Mouse (Mus musculus) forebrain, embryonic 13.5 days (tissue): Measurements from ENCODE around the gene Kirrel. TPM values are rescaled to one million over a fixed set of nuclear protein-coding genes. Genes with fewer than 3 reads are reported as not detected.

Source experiments
- ATAC-seq: fragments of 200-750 bp; cut with Nextera tagmentation; 2 replicates; pipeline ENCODE4 v1.8.0; 2017
- H3K27ac ChIP-seq: fragments of 300-500 bp; sonication (generic); 2 replicates; pipeline ENCODE4 v1.5.1; 2015; ENCODE audit warnings: inconsistent platforms, mild to moderate bottlenecking, moderate library complexity
- H3K27me3 ChIP-seq: fragments of 300-500 bp; sonication (generic); 2 replicates; pipeline ENCODE4 v1.6.1; 2015; ENCODE audit warnings: mild to moderate bottlenecking, inconsistent platforms
- H3K36me3 ChIP-seq: fragments of 300-500 bp; sonication (generic); 2 replicates; pipeline ENCODE4 v1.6.1; 2015; ENCODE audit warnings: mild to moderate bottlenecking, inconsistent platforms; ENCODE audit not compliant: poor library complexity, severe bottlenecking
- H3K4me1 ChIP-seq: fragments of 300-500 bp; sonication (generic); 2 replicates; pipeline ENCODE4 v1.6.1; 2015; ENCODE audit warnings: inconsistent platforms
- H3K4me2 ChIP-seq: fragments of 300-500 bp; sonication (generic); 2 replicates; pipeline ENCODE4 v1.6.1; 2015; ENCODE audit warnings: inconsistent platforms, mild to moderate bottlenecking, moderate library complexity
- H3K4me3 ChIP-seq: fragments of 300-500 bp; sonication (generic); 2 replicates; pipeline ENCODE4 v1.5.1; 2015; ENCODE audit warnings: mild to moderate bottlenecking, inconsistent platforms
- H3K9ac ChIP-seq: fragments of 300-500 bp; sonication (generic); 2 replicates; pipeline ENCODE4 v1.6.1; 2015; ENCODE audit warnings: mild to moderate bottlenecking, inconsistent platforms
- H3K9me3 ChIP-seq: fragments of 300-500 bp; sonication (generic); replicated peaks from 2 replicates; pipeline ENCODE4 v1.6.1; 2016; ENCODE audit warnings: inconsistent platforms
- WGBS: fragments of 180-500 bp; shearing (Covaris S2); methylation state at CpG from one replicate; pipeline ENCODE4 v1.1.7; 2015; 5-methylcytosine and 5-hydroxymethylcytosine counted together
- polyA plus RNA-seq: library from polyadenylated mRNA; unstranded; fragments of >200 nt; fragmentation: Nextera tagmentation; extraction: Ambion mirVana; gene quantifications from 2 replicates; pipeline ENCODE4 v1.2.1, GENCODE M21; 2015

The Kirrel gene
- polyA plus RNA-seq, 1 experiment from 2014 or later = 5.8 TPM

DNA sequence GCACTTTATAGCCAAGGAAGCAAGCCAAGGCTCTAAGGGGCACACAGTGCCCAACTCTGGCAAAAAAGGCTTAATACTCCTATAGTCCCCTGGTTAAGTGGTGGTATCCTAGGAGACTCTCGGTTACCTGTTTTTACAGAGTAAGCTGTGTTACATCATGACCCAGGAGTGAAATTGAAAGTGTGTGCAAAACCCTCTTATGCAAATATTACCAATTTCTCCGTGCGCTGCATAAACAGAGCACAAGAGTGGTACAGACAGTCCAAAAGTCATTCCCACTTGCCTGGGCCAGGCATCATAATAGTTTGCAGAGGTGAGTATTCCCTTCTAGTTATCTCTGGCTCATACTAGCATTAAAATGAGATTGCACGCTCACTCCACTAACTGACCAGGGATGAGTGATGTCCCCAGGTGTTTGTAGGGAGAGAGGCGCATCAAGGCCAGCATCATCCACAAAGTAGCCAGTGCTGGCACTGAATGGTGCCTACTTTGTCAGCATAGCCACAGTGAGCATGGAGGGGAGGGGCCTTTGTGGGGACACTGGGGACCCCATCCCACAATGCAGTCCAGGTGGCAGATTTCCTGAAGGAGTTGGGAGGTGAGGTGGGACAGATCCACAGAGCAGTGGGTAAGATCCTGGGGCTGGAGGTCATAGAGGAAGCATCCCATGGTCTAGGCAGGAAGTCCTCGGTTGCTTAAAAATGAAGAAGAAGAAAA lies 10.3 kb downstream of the Kirrel start:
- Histone ChIP-seq H3K4me2 (no peak overlapping the region), H3K36me3 (0 out of 2 replicates have a peak, but pooled peaks cover 3% of the 10 kb centered on the region), H3K27ac (no peak overlapping the region), H3K9ac (no peak overlapping the region), H3K27me3 (no peaks in the 10 kb centered on the region), H3K4me1 (peaks cover 65% of the 10 kb centered on the region), H3K9me3 (no peaks in the 10 kb centered on the region), H3K4me3 (no peak overlapping the region)
- WGBS = 91% methylated on average over 6 of the region's 6 CpGs
- no peak for ATAC-seq

DNA sequence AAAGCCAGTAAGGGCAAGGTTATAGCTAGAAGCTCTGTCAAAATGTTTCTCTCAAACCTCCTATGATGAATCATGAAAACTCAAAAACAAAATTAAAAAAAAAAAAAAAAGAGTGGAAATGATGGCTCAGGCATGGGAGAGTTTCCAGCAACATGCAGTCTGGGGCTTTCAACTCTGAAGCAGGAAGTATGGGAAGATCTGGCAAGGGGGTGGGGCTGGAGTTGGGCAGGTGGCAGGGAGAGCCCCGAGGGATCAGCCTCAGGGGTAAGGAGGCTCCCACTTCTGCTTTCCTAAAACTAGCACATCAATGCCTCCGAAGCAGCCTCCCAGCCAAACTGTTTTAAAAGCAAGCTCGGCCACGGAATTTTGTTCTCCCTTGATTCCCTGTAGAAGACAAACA lies 11.4 kb downstream of the Kirrel start:
- H3K4me2 ChIP-seq = no peak overlapping the region
- H3K9ac ChIP-seq = no peak overlapping the region
- no peak overlapping the region for H3K27ac ChIP-seq
- WGBS = 52% methylated on average over 4 of the region's 4 CpGs
- no peaks in the 10 kb centered on the region for H3K27me3 ChIP-seq
- 0 out of 2 replicates have a peak, but pooled peaks cover 3% of the 10 kb centered on the region for H3K36me3 ChIP-seq
- no peak for ATAC-seq
- no peaks in the 10 kb centered on the region for H3K9me3 ChIP-seq
- H3K4me1 ChIP-seq = peaks cover 70% of the 10 kb centered on the region
- no peak overlapping the region for H3K4me3 ChIP-seq

DNA sequence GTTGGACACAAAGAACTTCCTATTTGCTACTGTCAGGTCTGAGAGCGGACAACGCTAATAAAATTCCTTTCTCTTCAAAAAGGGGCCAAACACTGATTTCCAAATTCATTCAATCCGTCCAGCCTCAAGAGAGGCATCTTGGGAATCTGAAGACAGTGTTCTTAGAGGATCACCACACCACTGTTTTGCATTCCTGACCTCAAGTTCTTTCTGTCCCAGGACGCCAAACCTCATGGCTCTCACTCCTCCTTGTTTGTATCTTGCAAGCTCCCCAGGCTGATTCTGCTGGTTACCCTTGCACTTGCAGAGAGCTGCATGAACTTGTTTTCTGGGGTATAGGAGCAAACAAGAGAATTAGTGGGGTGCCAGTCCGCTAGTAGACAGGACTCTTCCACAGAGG lies 12.2 kb downstream of the Kirrel start:
- Histone ChIP-seq H3K4me1 (peaks cover 78% of the 10 kb centered on the region), H3K4me2 (no peak overlapping the region)

DNA sequence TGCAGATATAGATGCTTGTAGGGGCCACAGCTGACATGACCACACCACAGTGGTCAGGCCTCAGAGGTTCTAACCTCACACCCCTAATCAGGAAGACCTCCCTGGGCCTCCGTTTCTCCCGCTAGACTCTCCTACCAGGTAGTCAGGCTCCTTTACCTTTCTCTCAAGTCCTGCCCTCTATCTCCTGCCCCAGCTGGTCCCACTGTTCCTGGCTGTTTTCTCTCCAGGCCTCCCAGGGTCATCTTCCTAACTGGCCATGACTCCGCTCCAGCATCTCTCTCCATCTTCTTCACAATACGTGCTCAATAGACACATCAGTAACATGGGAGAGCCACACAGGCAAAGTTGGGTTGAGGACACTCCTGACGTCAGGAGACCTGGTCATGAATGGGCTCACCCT lies 12.9 kb downstream of the Kirrel start:
- Histone ChIP-seq H3K36me3 (0 out of 2 replicates have a peak, but pooled peaks cover 3% of the 10 kb centered on the region), H3K4me1 (peaks cover 82% of the 10 kb centered on the region), H3K4me3 (no peak overlapping the region), H3K27ac (peak overlapping the region; percentile 75), H3K4me2 (peak overlapping the region; percentile 1; the same call in 1 of the 2 replicates), H3K9ac (0 out of 2 replicates have a peak overlapping the region, but pooled peaks have one; percentile 23), H3K9me3 (no peaks in the 10 kb centered on the region), H3K27me3 (no peaks in the 10 kb centered on the region)
- 89% methylated on average over 5 of the region's 5 CpGs for WGBS
- ATAC-seq = no peak

More for the DNA sequence above, 12.2 kb downstream of the Kirrel start:
- Histone ChIP-seq H3K9me3 (no peaks in the 10 kb centered on the region), H3K36me3 (0 out of 2 replicates have a peak, but pooled peaks cover 3% of the 10 kb centered on the region), H3K9ac (no peak overlapping the region), H3K27ac (no peak overlapping the region), H3K27me3 (no peaks in the 10 kb centered on the region), H3K4me3 (no peak overlapping the region)
- no peak for ATAC-seq
- 81% methylated on average over 5 of the region's 5 CpGs for WGBS

DNA sequence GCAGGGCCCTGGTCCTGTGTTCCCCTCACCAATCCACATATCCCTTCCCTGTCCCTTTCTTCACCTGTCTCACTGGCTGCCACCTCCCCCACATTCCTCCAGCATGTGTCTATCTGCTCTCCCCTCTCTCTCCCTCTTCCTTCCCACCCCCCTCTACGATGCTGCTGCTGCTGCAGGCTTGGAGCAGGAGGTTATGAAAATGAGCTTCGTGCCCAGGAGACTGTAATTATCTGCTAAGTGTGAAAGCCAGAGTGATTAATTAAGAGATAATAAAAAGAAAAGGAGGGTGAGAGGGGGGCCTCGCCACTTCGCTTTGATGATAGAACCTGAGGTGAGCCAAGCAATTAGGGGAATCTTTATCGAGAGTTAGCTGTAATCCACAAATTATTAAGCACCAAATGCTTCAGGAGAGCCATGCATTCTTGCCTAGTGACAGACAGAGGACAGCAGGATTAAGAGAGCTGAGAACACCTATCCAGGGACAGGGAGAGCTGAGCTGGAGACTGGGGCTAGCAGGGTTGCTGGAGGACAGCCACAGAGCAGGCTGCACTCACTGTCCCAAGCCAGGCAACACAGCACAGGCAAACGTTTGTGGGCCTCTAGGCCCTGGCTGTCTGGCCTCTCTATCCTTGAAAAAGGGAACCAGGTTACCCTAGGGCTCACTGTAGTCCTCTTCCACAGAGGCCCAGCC lies 13.6 kb downstream of the Kirrel start:
- H3K27me3 ChIP-seq = no peaks in the 10 kb centered on the region
- H3K4me3 ChIP-seq = no peak overlapping the region
- H3K4me1 ChIP-seq = peaks cover 81% of the 10 kb centered on the region
- H3K27ac ChIP-seq = peak overlapping the region; percentile 75
- H3K9ac ChIP-seq = 0 out of 2 replicates have a peak overlapping the region, but pooled peaks have one; percentile 23
- 0 out of 2 replicates have a peak, but pooled peaks cover 3% of the 10 kb centered on the region for H3K36me3 ChIP-seq
- ATAC-seq = peak; percentile 71
- H3K4me2 ChIP-seq = peak overlapping the region; percentile 1; the same call in 1 of the 2 replicates
- no peaks in the 10 kb centered on the region for H3K9me3 ChIP-seq
- 21% methylated on average over 6 of the region's 6 CpGs for WGBS

DNA sequence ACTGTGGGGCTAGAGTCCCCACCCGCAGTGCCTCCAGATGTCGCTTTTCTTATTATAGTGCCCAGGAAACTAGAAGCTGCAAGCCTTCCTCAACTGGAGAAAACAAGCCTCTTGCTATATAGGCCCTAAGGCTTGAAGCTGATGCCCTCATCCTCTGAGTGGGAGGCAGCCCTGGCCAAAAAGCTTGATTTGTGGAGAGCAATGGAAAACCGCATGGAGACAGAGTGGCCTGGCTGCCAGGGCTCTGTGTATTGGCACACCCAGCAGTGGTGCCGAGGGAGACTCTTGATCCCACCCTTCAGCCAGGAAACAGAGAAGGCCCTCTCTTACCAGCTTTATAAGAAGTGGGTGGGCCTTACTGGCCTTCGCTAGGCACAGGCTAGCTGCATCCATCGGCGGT lies 15.4 kb downstream of the Kirrel start:
- 68% methylated on average over 7 of the region's 7 CpGs for WGBS
- Histone ChIP-seq H3K27me3 (no peaks in the 10 kb centered on the region), H3K4me2 (no peak overlapping the region), H3K9ac (no peak overlapping the region), H3K27ac (no peak overlapping the region), H3K36me3 (0 out of 2 replicates have a peak, but pooled peaks cover 3% of the 10 kb centered on the region), H3K4me1 (peaks cover 81% of the 10 kb centered on the region), H3K9me3 (no peaks in the 10 kb centered on the region), H3K4me3 (no peak overlapping the region)
- no peak for ATAC-seq

DNA sequence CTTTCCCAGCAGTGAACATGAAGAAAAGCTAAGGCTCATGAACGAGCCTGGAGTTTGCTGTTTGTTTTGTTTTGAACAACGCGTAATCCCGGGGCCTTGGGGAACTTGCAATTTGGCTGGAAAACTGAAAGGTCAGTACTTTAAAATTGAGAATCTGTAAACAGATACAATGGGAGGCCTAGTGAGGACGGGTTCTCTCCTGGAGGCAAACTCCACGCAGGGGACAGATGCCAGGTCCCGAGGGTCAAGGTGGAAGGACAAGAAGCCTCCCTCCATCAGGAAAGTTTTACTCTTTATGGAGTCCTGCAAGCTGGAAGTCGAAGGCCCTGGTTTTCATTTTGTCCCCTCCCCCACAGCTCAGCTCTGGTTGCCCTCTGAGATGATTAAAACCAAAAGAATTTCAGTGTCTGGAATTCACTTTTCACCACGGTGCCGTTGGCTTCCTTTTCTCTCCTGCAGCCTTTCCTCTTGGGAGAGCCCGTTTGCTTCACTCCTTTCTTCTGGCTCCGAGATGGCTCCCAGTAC lies 16.7 kb downstream of the Kirrel start:
- peaks cover 81% of the 10 kb centered on the region for H3K4me1 ChIP-seq
- peak overlapping the region; percentile 55 for H3K27ac ChIP-seq
- 0 out of 2 replicates have a peak, but pooled peaks cover 3% of the 10 kb centered on the region for H3K36me3 ChIP-seq
- WGBS = 14% methylated on average over 12 of the region's 12 CpGs
- H3K9me3 ChIP-seq = no peaks in the 10 kb centered on the region
- no peak for ATAC-seq
- H3K9ac ChIP-seq = no peak overlapping the region
- H3K4me3 ChIP-seq = no peak overlapping the region
- no peak overlapping the region for H3K4me2 ChIP-seq
- H3K27me3 ChIP-seq = no peaks in the 10 kb centered on the region

DNA sequence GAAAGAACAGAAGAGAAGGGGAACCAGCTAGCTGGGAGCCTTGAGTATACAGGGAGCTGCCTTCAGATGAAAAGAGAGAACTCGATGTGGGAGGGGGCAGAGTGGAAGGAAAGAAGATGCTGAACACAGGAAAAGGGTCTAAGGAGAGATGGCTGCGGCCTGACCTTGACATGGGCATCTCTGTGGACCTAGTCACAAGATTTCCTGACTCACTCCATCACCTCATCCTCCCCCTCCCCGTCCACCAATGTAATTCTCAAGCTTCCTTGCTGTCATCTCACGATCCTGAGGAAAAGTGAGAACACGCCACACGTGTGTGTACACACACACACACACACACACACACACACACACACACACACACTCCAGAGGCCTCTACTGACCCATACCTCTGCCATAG lies 17.2 kb downstream of the Kirrel start:
- Histone ChIP-seq H3K9ac (no peak overlapping the region), H3K27me3 (no peaks in the 10 kb centered on the region), H3K9me3 (no peaks in the 10 kb centered on the region), H3K4me1 (peaks cover 82% of the 10 kb centered on the region), H3K36me3 (0 out of 2 replicates have a peak, but pooled peaks cover 3% of the 10 kb centered on the region), H3K4me3 (no peak overlapping the region), H3K4me2 (no peak overlapping the region), H3K27ac (peak overlapping the region; percentile 55; the same call in 1 of the 2 replicates)
- ATAC-seq = no peak
- WGBS = 90% methylated on average over 4 of the region's 6 CpGs

DNA sequence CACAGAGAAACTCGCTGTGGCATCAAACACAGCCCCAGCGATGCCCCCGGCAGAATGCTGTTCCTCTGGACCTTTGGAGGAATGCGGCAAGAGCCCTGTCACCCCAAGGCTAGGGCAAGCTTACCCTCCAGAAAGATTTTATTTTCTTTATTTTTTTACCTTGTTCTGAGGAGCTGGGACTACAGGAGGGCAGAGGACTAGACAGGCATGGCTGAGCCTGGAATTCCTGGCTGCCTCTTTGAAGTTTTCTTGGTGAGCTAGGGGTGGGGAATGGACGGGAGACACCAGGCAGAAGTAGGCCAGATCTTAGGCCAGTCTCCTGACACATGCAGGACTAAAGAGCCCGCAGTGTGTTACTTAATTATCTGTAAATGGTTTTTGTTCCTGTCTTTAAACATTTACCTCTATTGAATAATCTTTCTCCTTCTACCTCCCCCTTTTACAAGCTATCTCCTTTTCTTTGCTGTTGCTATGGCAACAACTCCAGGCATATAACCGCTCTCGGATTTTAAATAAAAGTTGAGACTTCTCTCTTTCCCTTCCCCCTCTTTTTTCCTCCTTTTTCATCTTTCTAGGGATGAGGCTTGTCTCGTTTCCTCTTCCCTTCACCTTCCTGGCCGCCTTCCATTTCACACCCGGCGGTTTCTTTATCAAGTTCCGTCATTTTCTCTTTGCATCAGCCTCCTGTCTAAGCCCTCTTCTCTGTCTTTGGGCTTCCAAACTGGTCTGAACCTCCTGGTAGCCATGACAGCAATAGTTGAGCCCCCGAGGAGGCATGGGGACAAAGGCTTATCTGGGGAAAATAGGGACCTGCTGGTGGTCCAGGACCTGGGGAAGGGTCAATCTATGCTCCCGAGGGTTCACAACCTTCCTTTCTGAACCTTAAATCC lies 19.9 kb downstream of the Kirrel start:
- Histone ChIP-seq H3K4me2 (peak overlapping the region; percentile 3), H3K9ac (no peak overlapping the region), H3K36me3 (no peaks in the 10 kb centered on the region), H3K4me3 (no peak overlapping the region), H3K9me3 (no peaks in the 10 kb centered on the region), H3K27me3 (no peaks in the 10 kb centered on the region), H3K4me1 (peaks cover 87% of the 10 kb centered on the region), H3K27ac (peak overlapping the region; percentile 65)
- no peak for ATAC-seq
- 25% methylated on average over 15 of the region's 15 CpGs for WGBS

DNA sequence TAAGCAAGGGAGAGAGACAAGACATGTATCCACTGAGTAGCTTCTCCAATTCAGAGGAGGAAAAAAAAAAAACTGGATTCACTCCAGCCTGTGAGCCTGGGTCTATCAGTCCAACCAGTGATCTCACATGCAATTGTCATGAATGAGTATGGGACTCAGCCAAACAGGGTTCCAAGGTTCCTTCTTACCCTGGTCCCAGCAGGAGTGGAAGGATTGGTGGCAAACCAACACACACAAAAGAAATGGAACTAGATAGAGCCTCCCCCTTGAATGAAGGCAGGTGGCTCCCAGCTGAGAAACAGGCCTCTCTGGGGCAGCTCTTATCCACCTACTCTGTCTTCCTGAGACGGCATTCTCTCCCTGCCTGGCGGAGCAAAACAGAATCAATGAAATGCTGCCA lies 21.5 kb downstream of the Kirrel start:
- Histone ChIP-seq H3K9me3 (no peaks in the 10 kb centered on the region), H3K27me3 (no peaks in the 10 kb centered on the region)

DNA sequence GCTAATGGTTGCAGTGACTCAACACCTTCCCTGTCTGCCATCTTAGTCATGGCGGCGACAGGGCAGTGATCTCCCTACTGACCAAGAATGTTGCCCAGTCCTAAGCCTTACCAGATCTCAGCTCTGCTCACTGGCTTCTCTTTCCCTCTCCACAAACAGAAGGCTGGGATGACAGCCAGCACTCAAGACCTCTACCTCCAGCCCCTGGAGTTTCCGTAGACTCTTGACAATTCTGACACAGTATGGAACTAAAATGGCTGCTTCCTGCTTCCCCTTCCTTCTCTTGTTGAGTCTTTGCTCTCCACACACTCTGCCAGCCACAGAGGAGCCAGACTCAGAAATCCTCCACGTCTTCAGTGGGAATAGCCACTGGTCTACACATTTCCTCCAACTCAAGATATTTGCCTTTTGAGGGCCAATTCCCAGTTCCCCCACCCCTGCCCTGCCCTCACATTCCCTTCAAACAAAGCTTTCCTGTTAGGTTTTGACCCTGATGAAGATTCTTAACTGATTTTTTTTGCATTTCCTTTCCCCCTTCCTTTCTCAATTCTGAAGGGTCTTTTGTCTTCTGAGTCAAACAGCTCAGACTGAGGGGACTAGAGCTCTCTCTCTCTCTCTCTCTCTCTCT lies 22.3 kb downstream of the Kirrel start:
- Histone ChIP-seq H3K27me3 (no peaks in the 10 kb centered on the region), H3K9me3 (no peaks in the 10 kb centered on the region), H3K4me1 (peaks cover 63% of the 10 kb centered on the region), H3K27ac (peak overlapping the region; percentile 86), H3K4me3 (no peak overlapping the region), H3K4me2 (no peak overlapping the region), H3K9ac (no peak overlapping the region), H3K36me3 (no peaks in the 10 kb centered on the region)
- no peak for ATAC-seq
- WGBS = 70% methylated on average over 4 of the region's 4 CpGs

More for the DNA sequence above, 21.5 kb downstream of the Kirrel start:
- no peak for ATAC-seq
- Histone ChIP-seq H3K27ac (peak overlapping the region; percentile 54; the same call in 1 of the 2 replicates), H3K4me2 (no peak overlapping the region), H3K4me3 (no peak overlapping the region), H3K4me1 (peaks cover 71% of the 10 kb centered on the region), H3K36me3 (no peaks in the 10 kb centered on the region), H3K9ac (no peak overlapping the region)
- WGBS = 25% methylated on average over 2 of the region's 2 CpGs
